Mouse (Mus musculus): ENCODE results near the gene Gsdma2. TPM values are rescaled to one million over a fixed set of nuclear protein-coding genes. Genes with fewer than 3 reads are reported as not detected.
"Not testable (repeated sequence)": the region's sequence is repeated elsewhere in the genome, so short reads cannot be mapped to it uniquely, and the experiment has no call there.

The Gsdma2 gene
- polyA plus RNA-seq (2015; fragmentation: Nextera tagmentation; extraction: Ambion mirVana), result not detected in 2 replicates

- H3K4me1 ChIP-seq (replicated peaks), result no peaks in the 10 kb centered on the region
- no peak within 1 kb of the TSS for H3K27ac ChIP-seq
- no peaks in the 10 kb centered on the region for H3K36me3 ChIP-seq
- no peak within 1 kb of the TSS for H3K4me3 ChIP-seq (replicated peaks)
- no peak within 1 kb of the TSS for H3K9ac ChIP-seq (replicated peaks)
- H3K27me3 ChIP-seq, result 0 out of 2 replicates have a peak, but pooled peaks cover 4% of the 10 kb centered on the region
- ATAC-seq, result no peak
- 74% methylated on average over 2 of the region's 2 CpGs for WGBS
- no peaks in the 10 kb centered on the region for H3K9me3 ChIP-seq
- H3K4me2 ChIP-seq (replicated peaks), result no peak within 1 kb of the TSS
Measured at GRCm38 (mm10) chr11:98646459-98646858, at the start of gene Gsdma2. Gene Gsdma2, plus strand, starts transcription at chr11:98646759.

- Histone ChIP-seq H3K27ac (no peak overlapping the region), H3K9me3 (no peaks in the 10 kb centered on the region), H3K9ac (replicated peaks) (no peak overlapping the region), H3K27me3 (peaks cover 27% of the 10 kb centered on the region), H3K4me2 (replicated peaks) (no peak overlapping the region), H3K4me1 (replicated peaks) (0 out of 2 replicates have a peak, but pooled peaks cover 5% of the 10 kb centered on the region), H3K36me3 (no peaks in the 10 kb centered on the region), H3K4me3 (replicated peaks) (no peak overlapping the region)
- no peak for ATAC-seq
- 49% methylated on average over 6 of the region's 6 CpGs for WGBS
Measured at GRCm38 (mm10) chr11:98597363-98597762, 49.2 kb upstream of the Gsdma2 start.

DNA sequence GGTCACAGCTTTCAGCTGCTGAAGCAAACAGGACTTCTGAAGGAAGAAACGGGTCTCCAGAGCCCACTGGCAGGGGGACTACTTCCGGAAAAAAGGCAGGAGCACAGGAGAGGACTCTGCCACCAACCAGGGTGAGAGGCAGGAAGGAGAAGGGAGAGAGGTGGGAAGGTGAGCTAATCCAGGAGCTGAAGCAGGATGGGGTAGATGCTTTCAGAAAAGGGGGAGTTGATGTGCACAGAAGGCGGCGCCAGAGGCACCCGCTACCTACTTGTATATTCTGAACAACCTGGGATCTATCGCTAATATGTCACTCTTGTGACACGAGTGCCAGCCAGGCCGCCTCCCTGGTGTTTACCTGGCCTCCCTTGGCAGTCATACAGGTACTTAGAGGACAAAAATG lies 48.6 kb upstream of the Gsdma2 start, which contains the start of gene Lrrc3c:
Gene Lrrc3c (plus strand): TSS at position 301 of the 400 bp plus-strand sequence.
- no peak for ATAC-seq
- H3K4me1 ChIP-seq (replicated peaks), result 0 out of 2 replicates have a peak, but pooled peaks cover 8% of the 10 kb centered on the region
- peaks cover 27% of the 10 kb centered on the region for H3K27me3 ChIP-seq
- no peak within 1 kb of the TSS for H3K27ac ChIP-seq
- H3K9ac ChIP-seq (replicated peaks), result 0 out of 2 replicates have a peak within 1 kb of the TSS, but pooled peaks have one; percentile 14
- H3K9me3 ChIP-seq, result no peaks in the 10 kb centered on the region
- WGBS, result 89% methylated on average over 8 of the region's 8 CpGs
- H3K4me2 ChIP-seq (replicated peaks), result no peak within 1 kb of the TSS
- H3K4me3 ChIP-seq (replicated peaks), result no peak within 1 kb of the TSS
- no peaks in the 10 kb centered on the region for H3K36me3 ChIP-seq

- Histone ChIP-seq H3K27ac (no peak overlapping the region), H3K4me2 (replicated peaks) (no peak overlapping the region), H3K9me3 (no peaks in the 10 kb centered on the region), H3K9ac (replicated peaks) (0 out of 2 replicates have a peak overlapping the region, but pooled peaks have one; percentile 14), H3K36me3 (no peaks in the 10 kb centered on the region), H3K4me1 (replicated peaks) (0 out of 2 replicates have a peak, but pooled peaks cover 8% of the 10 kb centered on the region), H3K27me3 (peaks cover 27% of the 10 kb centered on the region), H3K4me3 (replicated peaks) (no peak overlapping the region)
- WGBS, result 65% methylated on average over 18 of the region's 18 CpGs
- no peak for ATAC-seq
Measured at GRCm38 (mm10) chr11:98598851-98599290, 47.7 kb upstream of the Gsdma2 start.

GRCm38 (mm10) chr11:98599291-98599690 lies 47.3 kb upstream of the Gsdma2 start:
- peaks cover 23% of the 10 kb centered on the region for H3K27me3 ChIP-seq
- H3K9ac ChIP-seq (replicated peaks), result 0 out of 2 replicates have a peak overlapping the region, but pooled peaks have one; percentile 14
- no peak overlapping the region for H3K27ac ChIP-seq
- no peak overlapping the region for H3K4me2 ChIP-seq (replicated peaks)
- no peaks in the 10 kb centered on the region for H3K36me3 ChIP-seq
- WGBS, result 49% methylated on average over 18 of the region's 18 CpGs
- H3K4me1 ChIP-seq (replicated peaks), result 0 out of 2 replicates have a peak, but pooled peaks cover 8% of the 10 kb centered on the region
- no peaks in the 10 kb centered on the region for H3K9me3 ChIP-seq
- ATAC-seq, result no peak
- H3K4me3 ChIP-seq (replicated peaks), result no peak overlapping the region

DNA sequence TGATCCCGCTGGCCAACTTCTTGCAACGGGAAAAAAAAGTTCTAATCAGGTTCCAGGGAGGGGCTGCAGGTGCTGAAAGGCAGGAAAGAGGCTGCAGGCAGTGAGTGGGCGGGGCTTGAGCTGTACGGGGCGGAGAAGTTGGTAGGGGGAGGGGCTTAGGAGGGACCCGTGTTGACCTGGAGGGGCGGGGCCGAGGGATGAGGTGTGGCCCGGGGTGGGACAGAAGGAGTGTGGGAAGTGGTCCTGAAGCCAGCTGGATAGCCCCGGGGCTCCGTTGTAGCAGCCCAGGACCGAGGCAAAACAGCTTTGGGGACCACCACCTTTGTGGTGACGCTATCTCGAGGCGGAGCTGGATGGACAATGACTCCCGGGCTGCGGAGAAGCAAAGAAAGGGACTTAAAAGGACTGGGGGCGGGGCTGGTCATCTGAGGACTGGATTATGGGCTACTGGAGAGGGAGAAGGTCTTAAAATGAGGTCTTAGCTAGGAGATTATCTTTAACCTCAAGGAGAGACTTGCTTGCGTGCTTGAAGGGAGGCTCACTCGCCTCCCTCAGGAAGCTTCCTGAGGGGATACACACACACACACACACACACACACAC lies 44.4 kb upstream of the Gsdma2 start:
- H3K36me3 ChIP-seq, result no peaks in the 10 kb centered on the region
- peak; percentile 53; the same call in 1 of the 2 replicates for ATAC-seq
- no peak overlapping the region for H3K27ac ChIP-seq
- 1% methylated on average over 19 of the region's 20 CpGs for WGBS
- peak overlapping the region; percentile 32 for H3K4me3 ChIP-seq (replicated peaks)
- 0 out of 2 replicates have a peak, but pooled peaks cover 8% of the 10 kb centered on the region for H3K4me1 ChIP-seq (replicated peaks)
- H3K27me3 ChIP-seq, result peaks cover 23% of the 10 kb centered on the region
- no peaks in the 10 kb centered on the region for H3K9me3 ChIP-seq
- no peak overlapping the region; the same call in 1 of the 2 replicates for H3K9ac ChIP-seq (replicated peaks)
- peak overlapping the region; percentile 53 for H3K4me2 ChIP-seq (replicated peaks)

DNA sequence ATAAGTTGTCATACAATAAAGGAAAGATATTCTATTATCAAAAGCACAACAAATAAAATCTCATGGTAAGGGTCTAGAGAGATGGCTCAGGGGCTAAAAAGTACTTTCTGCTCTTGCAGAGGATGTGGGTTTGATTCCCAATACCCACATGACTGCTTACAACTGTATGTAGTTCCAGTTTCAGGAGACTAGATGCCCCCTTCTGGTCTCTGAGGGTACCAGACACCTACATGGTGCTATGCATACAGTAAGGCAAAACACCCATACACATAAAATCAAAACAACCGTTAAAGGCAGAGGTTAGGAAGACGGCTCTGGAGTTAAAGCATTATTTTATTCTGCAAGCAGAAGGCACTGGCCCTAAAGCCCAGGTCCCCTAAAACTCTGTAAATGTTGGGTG lies 42.6 kb upstream of the Gsdma2 start:
- H3K27ac ChIP-seq, result no peak overlapping the region
- H3K9ac ChIP-seq (replicated peaks), result no peak overlapping the region
- no peak for ATAC-seq
- H3K4me3 ChIP-seq (replicated peaks), result no peak overlapping the region
- 0 out of 2 replicates have a peak, but pooled peaks cover 8% of the 10 kb centered on the region for H3K4me1 ChIP-seq (replicated peaks)
- no peak overlapping the region for H3K4me2 ChIP-seq (replicated peaks)
- peaks cover 15% of the 10 kb centered on the region for H3K27me3 ChIP-seq
- H3K36me3 ChIP-seq, result no peaks in the 10 kb centered on the region
- no peaks in the 10 kb centered on the region for H3K9me3 ChIP-seq
- 87% methylated on average over 2 of the region's 2 CpGs for WGBS

GRCm38 (mm10) chr11:98604911-98605310 lies 41.6 kb upstream of the Gsdma2 start:
- ATAC-seq; H3K4me1 ChIP-seq (replicated peaks); H3K4me2 ChIP-seq (replicated peaks); H3K9me3 ChIP-seq; H3K36me3 ChIP-seq; H3K4me3 ChIP-seq (replicated peaks); H3K27ac ChIP-seq; H3K9ac ChIP-seq (replicated peaks): not testable (repeated sequence)
- 80% methylated on average over 6 of the region's 6 CpGs for WGBS
- peaks cover 11% of the 10 kb centered on the region for H3K27me3 ChIP-seq

DNA sequence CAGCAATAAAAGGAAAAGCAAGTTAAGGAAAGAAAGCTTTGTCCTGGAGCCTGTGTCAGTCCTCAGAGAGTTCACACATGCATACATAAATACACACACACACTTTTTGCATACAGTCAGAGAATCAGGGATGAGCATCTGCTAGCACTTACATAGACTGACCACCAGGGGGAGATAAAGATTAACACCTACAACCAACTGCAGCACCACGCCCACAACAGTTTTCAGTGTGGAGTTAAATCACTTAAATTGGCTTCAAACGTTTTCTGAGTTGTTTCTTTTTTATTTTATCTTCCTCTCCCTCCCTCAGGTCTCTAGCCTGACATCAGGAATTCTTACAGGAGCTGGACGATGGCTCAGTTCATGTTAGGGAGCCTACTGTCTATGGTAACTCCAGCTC lies 39.8 kb upstream of the Gsdma2 start:
- H3K27ac ChIP-seq, result no peak overlapping the region
- H3K27me3 ChIP-seq, result peaks cover 7% of the 10 kb centered on the region; the same call in 1 of the 2 replicates
- no peak overlapping the region for H3K4me3 ChIP-seq (replicated peaks)
- 0 out of 2 replicates have a peak, but pooled peaks cover 8% of the 10 kb centered on the region for H3K4me1 ChIP-seq (replicated peaks)
- H3K36me3 ChIP-seq, result no peaks in the 10 kb centered on the region
- ATAC-seq, result no peak
- no peak overlapping the region for H3K4me2 ChIP-seq (replicated peaks)
- 13% methylated on average over 3 of the region's 3 CpGs for WGBS
- H3K9ac ChIP-seq (replicated peaks), result no peak overlapping the region
- H3K9me3 ChIP-seq, result no peaks in the 10 kb centered on the region

- H3K27me3 ChIP-seq, result no peaks in the 10 kb centered on the region
- no peaks in the 10 kb centered on the region for H3K4me1 ChIP-seq (replicated peaks)
- peaks cover 7% of the 10 kb centered on the region; the same call in 1 of the 2 replicates for H3K9me3 ChIP-seq
- no peak overlapping the region for H3K4me3 ChIP-seq (replicated peaks)
- H3K4me2 ChIP-seq (replicated peaks), result no peak overlapping the region
- WGBS, result 96% methylated on average over 13 of the region's 13 CpGs
- no peak overlapping the region for H3K9ac ChIP-seq (replicated peaks)
- no peak for ATAC-seq
- H3K36me3 ChIP-seq, result no peaks in the 10 kb centered on the region
- no peak overlapping the region for H3K27ac ChIP-seq
Measured at GRCm38 (mm10) chr11:98620791-98621190, 25.8 kb upstream of the Gsdma2 start.

GRCm38 (mm10) chr11:98623981-98624380 lies 22.6 kb upstream of the Gsdma2 start:
- WGBS, result 81% methylated on average over 6 of the region's 6 CpGs
- not testable (repeated sequence) for H3K4me2 ChIP-seq (replicated peaks); H3K4me3 ChIP-seq (replicated peaks); H3K9ac ChIP-seq (replicated peaks); H3K27me3 ChIP-seq; H3K36me3 ChIP-seq; ATAC-seq; H3K9me3 ChIP-seq; H3K27ac ChIP-seq; H3K4me1 ChIP-seq (replicated peaks)

DNA sequence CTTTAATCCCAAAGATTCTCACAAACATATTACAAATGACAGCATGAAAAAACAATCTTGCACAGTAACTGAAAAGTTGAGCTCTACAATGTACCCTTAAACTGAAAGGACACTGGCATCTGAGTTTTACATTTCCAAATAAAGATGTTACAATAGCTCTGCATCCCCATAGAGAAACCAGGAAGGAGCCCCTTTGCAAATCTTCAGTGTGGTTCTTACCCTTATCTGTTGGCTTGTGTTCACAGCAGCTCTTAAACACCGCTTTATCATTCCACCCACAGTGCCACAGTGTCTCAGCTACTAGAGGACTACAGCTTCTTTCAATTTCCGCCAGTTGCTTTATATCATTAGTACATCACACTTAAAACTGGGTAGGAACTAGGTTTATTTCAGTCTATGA lies 22.2 kb upstream of the Gsdma2 start:
- not testable (repeated sequence) for H3K36me3 ChIP-seq; H3K4me1 ChIP-seq (replicated peaks); H3K4me2 ChIP-seq (replicated peaks); H3K4me3 ChIP-seq (replicated peaks); H3K27me3 ChIP-seq; ATAC-seq; H3K27ac ChIP-seq; H3K9me3 ChIP-seq; H3K9ac ChIP-seq (replicated peaks)
- WGBS, result 91% methylated on average over 2 of the region's 2 CpGs
